Mouse (Mus musculus) intestine, embryonic 14.5 days (tissue): ENCODE results near the gene Tnfrsf17. TPM values are rescaled to one million over a fixed set of nuclear protein-coding genes. Genes with fewer than 3 reads are reported as not detected.

Experiments used
- ATAC-seq: fragments of 200-750 bp; cut with Nextera tagmentation; replicated peaks from 2 replicates; pipeline ENCODE4 v1.8.0; 2017; ENCODE audit warnings: low read depth, moderate number of reproducible peaks, moderate TSS enrichment, moderate library complexity; ENCODE audit not compliant: low FRiP score, low TSS enrichment
- DNase-seq: peaks from one replicate; pipeline ENCODE4 v3.0.0-alpha.2; 2018; ENCODE audit warnings: low spot score
- H3K27ac ChIP-seq: fragments of 300-500 bp; sonication (generic); 2 replicates; pipeline ENCODE4 v1.5.1; 2014; ENCODE audit warnings: low read depth, mild to moderate bottlenecking, control low read depth
- H3K27me3 ChIP-seq: fragments of 300-500 bp; sonication (generic); replicated peaks from 2 replicates; pipeline ENCODE4 v1.6.1; 2014; ENCODE audit warnings: low read length, control low read depth; ENCODE audit not compliant: control insufficient read depth, insufficient read depth
- H3K36me3 ChIP-seq: fragments of 300-500 bp; sonication (generic); 2 replicates; pipeline ENCODE4 v1.6.1; 2014; ENCODE audit warnings: low read length, control low read depth; ENCODE audit not compliant: control insufficient read depth, insufficient read depth
- H3K4me1 ChIP-seq: fragments of 300-500 bp; sonication (generic); replicated peaks from 2 replicates; pipeline ENCODE4 v1.6.1; 2014; ENCODE audit warnings: low read length, control low read depth, mixed read lengths; ENCODE audit not compliant: control insufficient read depth, insufficient read depth
- H3K4me2 ChIP-seq: fragments of 300-500 bp; sonication (generic); 2 replicates; pipeline ENCODE4 v1.6.1; 2014; ENCODE audit warnings: low read length
- H3K4me3 ChIP-seq: fragments of 300-500 bp; sonication (generic); 2 replicates; pipeline ENCODE4 v1.5.1; 2014; ENCODE audit warnings: low read depth, low read length, control low read depth, mixed read lengths
- H3K9ac ChIP-seq: fragments of 300-500 bp; sonication (generic); 2 replicates; pipeline ENCODE4 v1.6.1; 2014; ENCODE audit warnings: mild to moderate bottlenecking, low read length
- H3K9me3 ChIP-seq: fragments of 300-500 bp; sonication (generic); 2 replicates; pipeline ENCODE4 v1.6.1; 2016; ENCODE audit warnings: low read length, control low read depth; ENCODE audit not compliant: control insufficient read depth
- WGBS: fragments of 180-500 bp; shearing (Covaris S2); extraction: QIAGEN DNeasy Blood & Tissue Kit; methylation state at CpG from one replicate; pipeline ENCODE4 v1.1.7; 2014; 5-methylcytosine and 5-hydroxymethylcytosine counted together
- polyA plus RNA-seq: library from polyadenylated mRNA; unstranded; fragments of >200 nt; fragmentation: Nextera tagmentation; extraction: Ambion mirVana; gene quantifications from 2 replicates; pipeline ENCODE4 v1.2.1, GENCODE M21; 2014

Gene Tnfrsf17
- polyA plus RNA-seq, 1 experiment from 2014 or later: not detected

- 0 out of 2 replicates have a peak within 1 kb of the TSS, but pooled peaks have one; percentile 38 for H3K27ac ChIP-seq
- H3K9ac ChIP-seq: peak within 1 kb of the TSS; percentile 74
- H3K9me3 ChIP-seq: no peaks in the 10 kb centered on the region
- H3K4me1 ChIP-seq: 0 out of 2 replicates have a peak, but pooled peaks cover 5% of the 10 kb centered on the region
- 5% methylated on average over 61 of the region's 61 CpGs for WGBS
- no peaks in the 10 kb centered on the region for H3K36me3 ChIP-seq
- peak; percentile 98 for ATAC-seq
- no peaks in the 10 kb centered on the region for H3K27me3 ChIP-seq
- H3K4me2 ChIP-seq: peak within 1 kb of the TSS; percentile 90
- peak; percentile 100 for DNase-seq
- H3K4me3 ChIP-seq: peak within 1 kb of the TSS; percentile 81
Measured at GRCm38 (mm10) chr16:11322409-11323323, 9.1 kb downstream of the Tnfrsf17 start, which contains the start of gene Snx29. Snx29 (plus strand) TSS chr16:11322908.

GRCm38 (mm10) chr16:11323324-11324051 is 9.9 kb downstream of the Tnfrsf17 start:
- H3K4me2 ChIP-seq: peak overlapping the region; percentile 90
- peak; percentile 41 for ATAC-seq
- peak overlapping the region; percentile 81 for H3K4me3 ChIP-seq
- H3K4me1 ChIP-seq: 0 out of 2 replicates have a peak, but pooled peaks cover 5% of the 10 kb centered on the region
- no peaks in the 10 kb centered on the region for H3K27me3 ChIP-seq
- WGBS: 6% methylated on average over 17 of the region's 17 CpGs
- no peak overlapping the region for H3K27ac ChIP-seq
- no peaks in the 10 kb centered on the region for H3K36me3 ChIP-seq
- H3K9me3 ChIP-seq: no peaks in the 10 kb centered on the region
- H3K9ac ChIP-seq: peak overlapping the region; percentile 74
- DNase-seq: no peak

- H3K4me1 ChIP-seq: no peaks in the 10 kb centered on the region
- 81% methylated on average over 3 of the region's 3 CpGs for WGBS
- no peak overlapping the region for H3K4me2 ChIP-seq
- DNase-seq (no peak), ATAC-seq (no peak)
- H3K9me3 ChIP-seq: no peaks in the 10 kb centered on the region
- H3K36me3 ChIP-seq: no peaks in the 10 kb centered on the region
- H3K27me3 ChIP-seq: no peaks in the 10 kb centered on the region
- H3K4me3 ChIP-seq: no peak overlapping the region
- no peak overlapping the region for H3K27ac ChIP-seq
- H3K9ac ChIP-seq: no peak overlapping the region
Measured at GRCm38 (mm10) chr16:11330081-11330800, 16.6 kb downstream of the Tnfrsf17 start.

- Histone ChIP-seq H3K9ac (no peak overlapping the region), H3K27ac (no peak overlapping the region), H3K9me3 (no peaks in the 10 kb centered on the region), H3K4me1 (no peaks in the 10 kb centered on the region), H3K4me3 (no peak overlapping the region), H3K4me2 (no peak overlapping the region), H3K36me3 (no peaks in the 10 kb centered on the region), H3K27me3 (no peaks in the 10 kb centered on the region)
- WGBS: 83% methylated on average over 1 of the region's 1 CpGs
- ATAC-seq: no peak
- DNase-seq: no peak
Measured at GRCm38 (mm10) chr16:11331030-11331429, 17.4 kb downstream of the Tnfrsf17 start.

GRCm38 (mm10) chr16:11343292-11343815 is 29.7 kb downstream of the Tnfrsf17 start:
- H3K4me3 ChIP-seq: no peak overlapping the region
- no peak overlapping the region for H3K4me2 ChIP-seq
- no peak for DNase-seq
- H3K27me3 ChIP-seq: no peaks in the 10 kb centered on the region
- H3K36me3 ChIP-seq: no peaks in the 10 kb centered on the region
- no peak overlapping the region for H3K9ac ChIP-seq
- ATAC-seq: no peak
- no peaks in the 10 kb centered on the region for H3K9me3 ChIP-seq
- 77% methylated on average over 4 of the region's 4 CpGs for WGBS
- H3K27ac ChIP-seq: no peak overlapping the region
- no peaks in the 10 kb centered on the region for H3K4me1 ChIP-seq

GRCm38 (mm10) chr16:11351903-11352302 is 38.3 kb downstream of the Tnfrsf17 start:
- Histone ChIP-seq H3K4me1 (no peaks in the 10 kb centered on the region), H3K27me3 (no peaks in the 10 kb centered on the region), H3K4me2 (no peak overlapping the region), H3K9me3 (no peaks in the 10 kb centered on the region), H3K9ac (no peak overlapping the region), H3K4me3 (no peak overlapping the region), H3K27ac (no peak overlapping the region), H3K36me3 (no peaks in the 10 kb centered on the region)
- DNase-seq: no peak
- 67% methylated on average over 7 of the region's 7 CpGs for WGBS
- ATAC-seq: no peak

GRCm38 (mm10) chr16:11359173-11359572 is 45.6 kb downstream of the Tnfrsf17 start:
- WGBS: 65% methylated on average over 5 of the region's 5 CpGs
- no peaks in the 10 kb centered on the region for H3K36me3 ChIP-seq

GRCm38 (mm10) chr16:11359919-11360318 is 46.3 kb downstream of the Tnfrsf17 start:
- no peaks in the 10 kb centered on the region for H3K4me1 ChIP-seq
- H3K27me3 ChIP-seq: no peaks in the 10 kb centered on the region
- H3K36me3 ChIP-seq: no peaks in the 10 kb centered on the region
- H3K4me3 ChIP-seq: no peak overlapping the region
- H3K9me3 ChIP-seq: no peaks in the 10 kb centered on the region
- 43% methylated on average over 10 of the region's 10 CpGs for WGBS
- H3K27ac ChIP-seq: no peak overlapping the region
- ATAC-seq: 0 out of 2 replicates have a peak, but pooled peaks have one; percentile 15
- DNase-seq: no peak
- no peak overlapping the region for H3K9ac ChIP-seq
- H3K4me2 ChIP-seq: no peak overlapping the region

More at GRCm38 (mm10) chr16:11359173-11359572, 45.6 kb downstream of the Tnfrsf17 start:
- Histone ChIP-seq H3K27me3 (no peaks in the 10 kb centered on the region), H3K9ac (no peak overlapping the region), H3K4me2 (no peak overlapping the region), H3K9me3 (no peaks in the 10 kb centered on the region), H3K27ac (no peak overlapping the region), H3K4me1 (no peaks in the 10 kb centered on the region), H3K4me3 (no peak overlapping the region)
- no peak for ATAC-seq
- DNase-seq: no peak
